Mouse (Mus musculus) thymus, adult 2 months (tissue): ENCODE data around the gene Mia. TPM values are rescaled to one million over a fixed set of nuclear protein-coding genes. Genes with fewer than 3 reads are reported as not detected.

ENCODE experiments used
- DNase-seq: peaks from one replicate; pipeline ENCODE4 v3.0.0; 2021
- H3K27ac ChIP-seq: fragments of 200-500 bp; 2 replicates; pipeline ENCODE4 v1.5.1; 2012; ENCODE audit warnings: low read length, control low read depth; ENCODE audit not compliant: control insufficient read depth, insufficient read depth
- H3K27me3 ChIP-seq: fragments of 200-500 bp; 2 replicates; pipeline ENCODE4 v1.6.1; 2012; ENCODE audit warnings: mild to moderate bottlenecking, low read length, moderate library complexity, mixed read lengths; ENCODE audit not compliant: control insufficient read depth, insufficient read depth
- H3K36me3 ChIP-seq: fragments of 200-500 bp; 2 replicates; pipeline ENCODE4 v1.6.1; 2012; ENCODE audit warnings: mild to moderate bottlenecking, low read length, moderate library complexity; ENCODE audit not compliant: control insufficient read depth, insufficient read depth
- H3K4me1 ChIP-seq: fragments of 200-500 bp; replicated peaks from 2 replicates; pipeline ENCODE4 v1.6.1; 2012; ENCODE audit warnings: low read length; ENCODE audit not compliant: control insufficient read depth, insufficient read depth
- H3K4me3 ChIP-seq: fragments of 200-500 bp; 2 replicates; pipeline ENCODE4 v1.5.1; 2012; ENCODE audit warnings: mild to moderate bottlenecking, low read length, control low read depth, moderate library complexity; ENCODE audit not compliant: control insufficient read depth, insufficient read depth
- CTCF ChIP-seq: fragments of 200-500 bp; IDR thresholded peaks from 2 replicates; pipeline ENCODE4 v1.5.1; 2012; ENCODE audit warnings: mild to moderate bottlenecking, control low read depth, low read length, moderate library complexity, borderline replicate concordance; ENCODE audit not compliant: control insufficient read depth, poor library complexity, insufficient read depth; ENCODE audit errors: extremely low read depth
- POLR2A ChIP-seq: fragments of 200-500 bp; IDR thresholded peaks from 2 replicates; pipeline ENCODE4 v1.6.1; 2012; ENCODE audit warnings: mild to moderate bottlenecking, low read length, control low read depth, moderate library complexity; ENCODE audit not compliant: control insufficient read depth, poor library complexity, insufficient read depth; ENCODE audit errors: extremely low read depth
- WGBS: fragments of 180-500 bp; shearing (Covaris S2); methylation state at CpG from one replicate; pipeline ENCODE4 v1.1.7; 2018; 5-methylcytosine and 5-hydroxymethylcytosine counted together
- polyA plus RNA-seq: library from polyadenylated mRNA; depleted of rRNA; stranded (reverse); fragments of >200 nt; gene quantifications from 2 replicates; pipeline ENCODE4 v1.2.3, GENCODE M21; 2012

The Mia gene
- polyA plus RNA-seq, 1 experiment, result 5.2 TPM

DNA sequence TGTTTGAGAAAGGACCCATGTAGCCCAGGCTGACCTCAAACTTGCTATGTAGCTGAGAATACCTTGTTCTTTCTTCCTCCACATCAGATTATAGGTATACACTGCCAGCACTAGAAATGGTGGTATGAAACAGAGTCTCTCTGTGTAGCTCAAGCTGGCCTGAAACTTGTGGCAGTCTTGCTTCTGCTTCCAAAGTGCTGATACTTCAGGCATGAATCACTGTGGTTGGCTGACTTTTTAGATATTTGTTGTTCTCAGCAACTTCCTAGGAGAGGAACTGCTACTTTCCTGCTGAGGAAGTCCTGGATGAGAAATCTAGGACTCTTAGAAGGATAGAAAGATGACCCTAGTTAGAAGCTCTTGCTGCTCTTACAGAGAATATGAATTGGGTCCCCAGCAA is 17.4 kb upstream of the Mia start:
- no peak overlapping the region for H3K4me3 ChIP-seq
- TF ChIP-seq POLR2A, result no peak
- no peak for TF ChIP-seq CTCF
- H3K36me3 ChIP-seq, result 0 out of 2 replicates have a peak, but pooled peaks cover 4% of the 10 kb centered on the region
- H3K27me3 ChIP-seq, result no peaks in the 10 kb centered on the region
- peaks cover 7% of the 10 kb centered on the region for H3K4me1 ChIP-seq
- no peak overlapping the region for H3K27ac ChIP-seq
- DNase-seq, result no peak

GRCm38 (mm10) chr7:27197634-27198033 is 16.7 kb upstream of the Mia start:
- no peak overlapping the region for H3K4me3 ChIP-seq
- H3K27ac ChIP-seq, result no peak overlapping the region
- H3K27me3 ChIP-seq, result no peaks in the 10 kb centered on the region
- no peak for DNase-seq
- TF ChIP-seq CTCF (no peak), POLR2A (no peak)
- peaks cover 6% of the 10 kb centered on the region for H3K36me3 ChIP-seq
- H3K4me1 ChIP-seq, result peaks cover 7% of the 10 kb centered on the region
- WGBS, result 95% methylated on average over 8 of the region's 8 CpGs

GRCm38 (mm10) chr7:27197136-27197535 is 16.2 kb upstream of the Mia start:
- Histone ChIP-seq H3K4me3 (no peak overlapping the region), H3K36me3 (peaks cover 8% of the 10 kb centered on the region), H3K27me3 (no peaks in the 10 kb centered on the region), H3K27ac (no peak overlapping the region), H3K4me1 (peaks cover 7% of the 10 kb centered on the region)
- no peak for TF ChIP-seq POLR2A
- TF ChIP-seq CTCF, result no peak
- DNase-seq, result no peak
- 80% methylated on average over 3 of the region's 3 CpGs for WGBS

GRCm38 (mm10) chr7:27195681-27196611 is 15.0 kb upstream of the Mia start, which contains the start of the genes BC024978 and Snrpa:
BC024978 (plus strand) TSS chr7:27195781.
Snrpa (minus strand) TSS chr7:27196271.
- peak within 1 kb of the TSS; percentile 83 for H3K27ac ChIP-seq
- H3K36me3 ChIP-seq, result peaks cover 19% of the 10 kb centered on the region
- WGBS, result under 1% methylated on average over 64 of the region's 64 CpGs
- no peaks in the 10 kb centered on the region for H3K27me3 ChIP-seq
- 0 out of 2 replicates have a peak, but pooled peaks have one; percentile 39 for TF ChIP-seq CTCF
- peak; percentile 60 for TF ChIP-seq POLR2A
- H3K4me1 ChIP-seq, result peaks cover 7% of the 10 kb centered on the region
- peak within 1 kb of the TSS; percentile 78 for H3K4me3 ChIP-seq
- peak; percentile 95 for DNase-seq

DNA sequence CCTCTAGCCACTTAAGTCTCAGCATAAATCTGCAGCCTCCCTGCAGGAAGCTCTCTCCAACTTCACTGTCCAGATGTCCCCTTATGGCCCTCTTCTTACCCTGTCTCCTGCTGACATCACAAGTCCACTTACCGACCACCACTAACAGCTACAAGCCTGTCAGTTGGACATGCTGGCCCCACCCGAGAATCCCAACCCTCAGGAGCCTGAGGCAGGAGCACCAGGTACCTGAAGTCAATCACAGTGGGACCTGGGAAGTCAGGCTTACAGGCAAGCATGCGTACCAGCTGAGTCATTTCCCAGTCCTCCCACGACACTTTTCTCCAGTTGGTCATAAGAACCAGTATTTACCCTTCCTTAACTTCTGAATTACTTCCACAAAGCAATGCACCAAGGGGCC is 12.8 kb upstream of the Mia start:
- Histone ChIP-seq H3K4me3 (no peak overlapping the region), H3K4me1 (peaks cover 7% of the 10 kb centered on the region)

DNA sequence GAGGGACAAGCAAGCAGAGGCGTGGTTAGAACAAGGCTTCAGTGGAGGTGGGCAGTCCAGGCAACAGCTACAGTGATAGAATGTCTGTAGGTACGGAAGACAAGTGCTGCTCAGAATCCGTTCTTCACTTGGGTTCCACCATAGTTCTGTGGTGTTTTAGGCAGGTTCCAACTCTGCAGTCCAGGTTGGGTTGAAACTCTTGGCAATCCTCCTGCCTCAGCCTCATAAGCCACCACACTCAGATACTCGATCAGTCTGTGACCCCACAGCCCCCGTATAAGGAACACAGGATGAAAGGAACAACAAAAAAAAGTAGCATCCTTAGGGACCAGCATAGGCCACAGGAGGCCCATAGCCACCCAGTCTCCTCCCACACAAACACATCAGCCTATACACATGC is 11.5 kb upstream of the Mia start:
- H3K4me1 ChIP-seq, result peaks cover 6% of the 10 kb centered on the region
- no peaks in the 10 kb centered on the region for H3K27me3 ChIP-seq
- WGBS, result 95% methylated on average over 5 of the region's 5 CpGs
- TF ChIP-seq POLR2A (no peak), CTCF (no peak)
- H3K36me3 ChIP-seq, result peaks cover 45% of the 10 kb centered on the region
- H3K4me3 ChIP-seq, result no peak overlapping the region
- no peak overlapping the region for H3K27ac ChIP-seq
- no peak for DNase-seq

More for the DNA sequence above, 12.8 kb upstream of the Mia start:
- no peak for DNase-seq
- Histone ChIP-seq H3K27ac (no peak overlapping the region), H3K27me3 (no peaks in the 10 kb centered on the region), H3K36me3 (peaks cover 36% of the 10 kb centered on the region)
- no peak for TF ChIP-seq POLR2A
- WGBS, result 91% methylated on average over 4 of the region's 4 CpGs
